8 mouse cellular contexts compared by ENCODE assay signal in genomic region chr6:22493632-22494260, GRCm38 (mm10).
A peak's percentile ranks its signal among the peaks of the same experiment; 100 is the strongest.
DNase-seq lines count a peak whose midpoint lies in the region; ATAC-seq and TF ChIP-seq lines count a peak whose summit lies in the region.

No protein-coding gene starts in this region.

- peak; percentile 31; the same call in 1 of the 2 replicates for ATAC-seq in limb, embryonic 11.5 days (ENCODE audit: insufficient number of reproducible peaks, low FRiP score, low TSS enrichment, low read depth)
- ATAC-seq in heart, embryonic 15.5 days (replicated peaks; ENCODE audit: insufficient number of reproducible peaks, insufficient read depth, low FRiP score, low read depth), result no peak
- peak; percentile 72; the same call in 1 of the 2 replicates for ATAC-seq in neural tube, embryonic 12.5 days (ENCODE audit: low FRiP score, low read depth)

- H3K79me2 ChIP-seq in MEL (ENCODE audit: control insufficient read depth, insufficient read depth, low read length, poor library complexity), result no peaks in the 10 kb centered on the region

- TF ChIP-seq CTCF in MEL (IDR thresholded peaks at IDR 0.05 in 2 of 3, conservative IDR thresholded peaks at IDR 0.05 in 1 of 3; ENCODE audit: control insufficient read depth in 1 of 3, insufficient read depth in 1 of 3, low read depth in 2 of 3, low read length in 3 of 3, poor library complexity in 1 of 3, severe bottlenecking in 1 of 3), result peak; percentile 46 to 97 (median 56)
- TF ChIP-seq CTCF in cerebellum, adult 2 months (IDR thresholded peaks at IDR 0.05; ENCODE audit: borderline replicate concordance, insufficient read depth, low read depth, low read length), result peak; percentile 36; the same call in 1 of the 2 replicates

- intact Hi-C loops in left cerebral cortex, postnatal 25 days (cut with DNase I), result loop anchor here (1.0 to 5.0 kb wide), 3 partner anchors 168 to 491 kb away; no protein-coding TSS in a partner anchor

- no peaks in the 10 kb centered on the region for H3K9me3 ChIP-seq in limb, embryonic 11.5 days (ENCODE audit: control insufficient read depth, low read length)
- no peaks in the 10 kb centered on the region for H3K9me3 ChIP-seq in limb, embryonic 10.5 days (replicated peaks)
- no peaks in the 10 kb centered on the region for H3K9me3 ChIP-seq in MEL (replicated peaks; ENCODE audit: insufficient read depth, low read length)
- H3K9me3 ChIP-seq in heart, embryonic 15.5 days (replicated peaks), result no peaks in the 10 kb centered on the region
- no peaks in the 10 kb centered on the region for H3K9me3 ChIP-seq in neural tube, embryonic 12.5 days

- no peak for TF ChIP-seq EP300 in MEL (IDR thresholded peaks at IDR 0.05; ENCODE audit: low read depth in 1 of 2, low read length in 2 of 2)

- H3K4me1 ChIP-seq in limb, embryonic 11.5 days (ENCODE audit: control insufficient read depth, insufficient read depth, low read length), result no peaks in the 10 kb centered on the region
- H3K4me1 ChIP-seq in limb, embryonic 10.5 days, result no peaks in the 10 kb centered on the region
- peaks cover 0 to 3% of the 10 kb centered on the region in 2 experiments; a peak in 1 of 4 replicates for H3K4me1 ChIP-seq in MEL (ENCODE audit: control insufficient read depth in 1 of 2, insufficient read depth in 2 of 2, low read length in 2 of 2)
- no peaks in the 10 kb centered on the region for H3K4me1 ChIP-seq in cerebellum, adult 2 months (ENCODE audit: control insufficient read depth, insufficient read depth, low read length)
- H3K4me1 ChIP-seq in heart, embryonic 15.5 days (replicated peaks), result no peaks in the 10 kb centered on the region
- no peaks in the 10 kb centered on the region for H3K4me1 ChIP-seq in neural tube, embryonic 12.5 days

- no peak overlapping the region for H3K4me3 ChIP-seq in limb, embryonic 11.5 days (ENCODE audit: low read depth, low read length)
- no peak overlapping the region for H3K4me3 ChIP-seq in limb, embryonic 10.5 days
- peak overlapping the region; percentile 16 to 32 for H3K4me3 ChIP-seq in MEL (ENCODE audit: control insufficient read depth in 1 of 2, insufficient read depth in 1 of 2, low read depth in 2 of 2, low read length in 2 of 2)
- no peak overlapping the region for H3K4me3 ChIP-seq in cerebellum, adult 2 months (replicated peaks; ENCODE audit: insufficient read depth, low read depth, low read length)
- no peak overlapping the region for H3K4me3 ChIP-seq in heart, embryonic 15.5 days
- H3K4me3 ChIP-seq in neural tube, embryonic 12.5 days, result no peak overlapping the region

- no peaks in the 10 kb centered on the region for H3K36me3 ChIP-seq in limb, embryonic 11.5 days (ENCODE audit: control insufficient read depth, insufficient read depth, low read length)
- no peaks in the 10 kb centered on the region for H3K36me3 ChIP-seq in limb, embryonic 10.5 days
- H3K36me3 ChIP-seq in MEL (ENCODE audit: control insufficient read depth in 1 of 2, insufficient read depth in 2 of 2, low read length in 2 of 2), result no peaks in the 10 kb centered on the region; a peak in 1 of 4 replicates
- no peaks in the 10 kb centered on the region for H3K36me3 ChIP-seq in heart, embryonic 15.5 days
- H3K36me3 ChIP-seq in neural tube, embryonic 12.5 days, result no peaks in the 10 kb centered on the region

- H3K27ac ChIP-seq in limb, embryonic 11.5 days (replicated peaks; ENCODE audit: low read depth, low read length), result no peak overlapping the region
- H3K27ac ChIP-seq in limb, embryonic 10.5 days, result no peak overlapping the region
- H3K27ac ChIP-seq in MEL (ENCODE audit: control insufficient read depth, low read depth, low read length), result no peak overlapping the region
- H3K27ac ChIP-seq in cerebellum, adult 2 months (ENCODE audit: insufficient read depth, low read length), result no peak overlapping the region
- H3K27ac ChIP-seq in heart, embryonic 15.5 days, result no peak overlapping the region
- no peak overlapping the region for H3K27ac ChIP-seq in neural tube, embryonic 12.5 days

- no peak for TF ChIP-seq POLR2A in MEL (IDR thresholded peaks at IDR 0.05; ENCODE audit: control insufficient read depth in 1 of 2, insufficient read depth in 1 of 2, low read depth in 1 of 2, low read length in 2 of 2, poor library complexity in 1 of 2)
- TF ChIP-seq POLR2A in cerebellum, adult 2 months (IDR thresholded peaks at IDR 0.05; ENCODE audit: borderline replicate concordance, insufficient read depth, low read length), result no peak

- H3K9ac ChIP-seq in limb, embryonic 11.5 days (ENCODE audit: low read length), result no peak overlapping the region
- peak overlapping the region; percentile 41; the same call in 1 of the 2 replicates for H3K9ac ChIP-seq in MEL (ENCODE audit: control insufficient read depth, low read depth, low read length, poor library complexity, severe bottlenecking)
- no peak overlapping the region for H3K9ac ChIP-seq in heart, embryonic 15.5 days
- H3K9ac ChIP-seq in neural tube, embryonic 12.5 days, result no peak overlapping the region

- no peaks in the 10 kb centered on the region for H3K27me3 ChIP-seq in limb, embryonic 11.5 days (ENCODE audit: control insufficient read depth, insufficient read depth, low read length)
- no peaks in the 10 kb centered on the region for H3K27me3 ChIP-seq in limb, embryonic 10.5 days (ENCODE audit: low read depth, poor library complexity, severe bottlenecking)
- peaks cover 0 to 1% of the 10 kb centered on the region in 2 experiments; a peak in 1 of 4 replicates for H3K27me3 ChIP-seq in MEL (ENCODE audit: control insufficient read depth in 1 of 2, insufficient read depth in 2 of 2, low read length in 2 of 2)
- no peaks in the 10 kb centered on the region for H3K27me3 ChIP-seq in cerebellum, adult 2 months (ENCODE audit: control insufficient read depth, insufficient read depth, low read length)
- no peaks in the 10 kb centered on the region for H3K27me3 ChIP-seq in heart, embryonic 15.5 days
- no peaks in the 10 kb centered on the region for H3K27me3 ChIP-seq in neural tube, embryonic 12.5 days (replicated peaks)

- 56% methylated on average over 11 of the region's 11 CpGs for WGBS in limb, embryonic 11.5 days
- WGBS in limb, embryonic 10.5 days, result 55% methylated on average over 11 of the region's 11 CpGs
- WGBS in cerebellum, adult 2 months, result 30% methylated on average over 11 of the region's 11 CpGs
- 36% methylated on average over 11 of the region's 11 CpGs for WGBS in heart, embryonic 15.5 days
- WGBS in neural tube, embryonic 12.5 days, result 45% methylated on average over 11 of the region's 11 CpGs

- H3K4me2 ChIP-seq in limb, embryonic 11.5 days (ENCODE audit: low read depth, severe bottlenecking), result no peak overlapping the region
- H3K4me2 ChIP-seq in heart, embryonic 15.5 days, result 0 out of 2 replicates have a peak overlapping the region, but pooled peaks have one; percentile 31
- H3K4me2 ChIP-seq in neural tube, embryonic 12.5 days (replicated peaks), result no peak overlapping the region

- DNase-seq in limb, embryonic 11.5 days (ENCODE audit: low spot score), result peak; percentile 25
- DNase-seq in limb, embryonic 10.5 days (ENCODE audit: low spot score), result no peak
- DNase-seq in MEL (ENCODE audit: low read depth, low spot score), result peak; percentile 82
- peak in 1 of 2 experiments; percentile 49 for DNase-seq in cerebellum, adult 2 months
- DNase-seq in left cerebral cortex, postnatal 25 days (ENCODE audit: low spot score in 2 of 2), result peak; percentile 43 to 63
- no peak for DNase-seq in spleen, adult 12 weeks (ENCODE audit: low spot score)

- TF ChIP-seq RAD21 in MEL (IDR thresholded peaks at IDR 0.05; ENCODE audit: low read depth, low read length), result peak; percentile 98

TF ChIP-seq in MEL, 35 proteins besides CTCF, POLR2A, EP300 and RAD21:
- TF ChIP-seq ZMIZ1 (IDR thresholded peaks at IDR 0.05; ENCODE audit: low read depth, low read length) (no peak), ZKSCAN1 (IDR thresholded peaks at IDR 0.05; ENCODE audit: low read depth, low read length) (no peak), MAZ (IDR thresholded peaks at IDR 0.05; ENCODE audit: low read depth, low read length) (no peak), MYC (IDR thresholded peaks at IDR 0.05; ENCODE audit: low read depth, low read length) (peak; percentile 52; the same call in 1 of the 2 replicates), UBTF (IDR thresholded peaks at IDR 0.05; ENCODE audit: borderline replicate concordance, insufficient read depth, low read depth, low read length) (no peak), SMC3 (IDR thresholded peaks at IDR 0.05; ENCODE audit: low read depth, low read length) (peak; percentile 97), SIN3A (IDR thresholded peaks at IDR 0.05; ENCODE audit: low read length) (peak; percentile 64; the same call in 1 of the 2 replicates), HCFC1 (IDR thresholded peaks at IDR 0.05; ENCODE audit: low read depth, low read length) (0 out of 2 replicates have a peak, but pooled peaks have one; percentile 17), BHLHE40 (IDR thresholded peaks at IDR 0.05; ENCODE audit: borderline replicate concordance, low read depth, low read length) (peak; percentile 26; the same call in 1 of the 2 replicates), ETS1 (IDR thresholded peaks at IDR 0.05; ENCODE audit: low read depth, low read length) (0 out of 2 replicates have a peak, but pooled peaks have one; percentile 28), MAFK (IDR thresholded peaks at IDR 0.05; ENCODE audit: borderline replicate concordance, low read depth, low read length) (peak; percentile 100), JUND (IDR thresholded peaks at IDR 0.05; ENCODE audit: low read depth, low read length) (0 out of 2 replicates have a peak, but pooled peaks have one; percentile 24), ZC3H11A (IDR thresholded peaks at IDR 0.05; ENCODE audit: low read depth, low read length) (peak; percentile 97), CHD1 (IDR thresholded peaks at IDR 0.05; ENCODE audit: low read depth, low read length) (peak; percentile 87; the same call in 1 of the 2 replicates)

Comparison
In these comparisons a context has a peak if more than half of its experiments do, and no peak if none do; other contexts are left out.
1. DNase-seq: peak in limb, embryonic 11.5 days (single experiment), MEL (single experiment) and left cerebral cortex, postnatal 25 days (2 of 2); none in limb, embryonic 10.5 days (single experiment) and spleen, adult 12 weeks (single experiment).
2. H3K4me3 ChIP-seq: peak in MEL (2 of 2); none in limb, embryonic 11.5 days (single experiment), limb, embryonic 10.5 days (single experiment), cerebellum, adult 2 months (single experiment), heart, embryonic 15.5 days (single experiment) and neural tube, embryonic 12.5 days (single experiment).